Mouse (Mus musculus) erythroblast, embryonic 14.5 days (primary cell): ENCODE measurements at regions not wholly inside any gene's neighbourhood (a gene's known extent, or its start where the extent isn't known, plus 50 kb on each side); places are given as distances from the start of the nearest gene placed in this dataset.

ENCODE experiments used
- GATA1 ChIP-seq: IDR thresholded peaks from 2 replicates; pipeline ENCODE4 v1.6.1; 2012; ENCODE audit warnings: low read length, inconsistent platforms, mixed read lengths
- TAL1 ChIP-seq: IDR thresholded peaks from 3 replicates; pipeline ENCODE4 v1.6.1; 2012; ENCODE audit warnings: low read length, inconsistent platforms, mixed read lengths

DNA sequence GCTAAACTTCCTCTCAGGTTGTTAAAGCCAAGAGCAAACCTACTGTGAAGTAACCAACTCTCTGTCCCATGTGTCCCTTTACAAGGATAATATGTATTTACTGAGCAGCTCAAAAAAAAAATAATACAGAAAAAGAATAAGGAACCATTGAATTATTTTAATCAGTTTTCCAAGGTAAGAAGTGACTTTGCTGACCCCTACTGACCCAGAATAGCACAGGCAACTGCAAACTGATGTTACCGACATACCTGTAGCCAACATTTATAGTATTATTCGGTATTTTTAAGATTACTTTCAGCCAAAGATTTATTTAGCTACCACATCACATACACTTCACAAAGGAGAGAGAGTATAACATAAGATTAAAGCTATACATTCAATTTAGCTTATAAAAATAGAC lies 138.2 kb upstream of the Tbc1d2b start:
- TF ChIP-seq GATA1, result no peak
- TF ChIP-seq TAL1, result no peak
